Mouse (Mus musculus): ENCODE data around the gene Smap2.

DNA sequence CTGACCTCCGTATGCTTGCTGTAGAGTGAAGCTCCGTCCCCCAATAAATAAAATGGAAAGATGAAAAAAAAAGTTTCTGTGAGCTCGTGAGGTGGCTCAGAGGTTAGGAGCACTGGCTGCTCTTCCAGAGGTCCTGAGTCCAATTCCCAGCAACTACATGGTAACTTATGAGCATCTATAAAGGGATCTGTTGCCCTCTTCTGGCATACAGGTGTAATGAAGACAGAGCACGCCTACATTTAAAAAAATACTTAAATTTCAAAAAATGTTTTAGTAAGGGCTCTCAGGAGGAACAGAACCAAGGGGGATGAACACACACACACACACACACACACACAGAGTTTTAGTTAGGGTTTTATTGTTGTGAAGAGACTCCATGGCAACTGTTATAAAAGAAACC, 14.4 kb upstream of the Smap2 start:
- TF ChIP-seq CTCF (IDR thresholded peaks at IDR 0.05; ENCODE audit: low read depth) (peak; percentile 25), EP300 (IDR thresholded peaks at IDR 0.05; ENCODE audit: low read depth) (no peak)
